Mouse (Mus musculus) left cerebral cortex, adult 18-20 months (tissue): Measurements from ENCODE around the gene Rft1. TPM values are rescaled to one million over a fixed set of nuclear protein-coding genes. Genes with fewer than 3 reads are reported as not detected.

ENCODE experiments used
- DNase-seq, 2 experiments: peaks; one replicate each; pipeline ENCODE4 v3.0.0; 2021 to 2022; ENCODE audit warnings: low spot score in 2 of 2, mixed read lengths in 1 of 2
- long read RNA-seq, 2 experiments: library from polyadenylated mRNA; stranded (forward); transcript quantifications; one replicate each; pipeline ENCODE4 v2.0.0; 2021
- total RNA-seq, 2 experiments: library from RNA; stranded (reverse); gene quantifications; 2 replicates each; pipeline ENCODE4 v1.2.3; 2021

Gene Rft1
- 10 to 100 TPM; 10.0 to 10.4 TPM for total RNA-seq
- long read RNA-seq, experiment 1, transcript Rft1-201 (13 exons, 2,387 nt): major isoform, 9 of 12 reads
- long read RNA-seq, experiment 1, partial matches to known transcripts: 2 of 12 reads
- long read RNA-seq, experiment 1, other reads (novel, unspliced or antisense): 1 of 12 reads
- long read RNA-seq, experiment 2, transcript Rft1-201 (13 exons, 2,387 nt): major isoform, 11 of 14 reads
- long read RNA-seq, experiment 2, partial matches to known transcripts: 0 of 14 reads
- long read RNA-seq, experiment 2, other reads (novel, unspliced or antisense): 3 of 14 reads

- DNase-seq: peak; percentile 98 to 99
Observed at GRCm38 (mm10) chr14:30653943-30654659, at the start of gene Rft1. Gene Rft1 (plus strand): TSS chr14:30654360.

GRCm38 (mm10) chr14:30606817-30607216 is 47.3 kb upstream of the Rft1 start:
- no peak for DNase-seq

- no peak for DNase-seq
Observed at GRCm38 (mm10) chr14:30607696-30608095, 46.5 kb upstream of the Rft1 start.

- no peak for DNase-seq
Observed at GRCm38 (mm10) chr14:30608176-30608575, 46.0 kb upstream of the Rft1 start.

- DNase-seq: no peak
Observed at GRCm38 (mm10) chr14:30609499-30609898, 44.7 kb upstream of the Rft1 start.

- no peak for DNase-seq
Observed at GRCm38 (mm10) chr14:30610304-30610703, 43.9 kb upstream of the Rft1 start.

GRCm38 (mm10) chr14:30610940-30611339 is 43.2 kb upstream of the Rft1 start:
- DNase-seq: no peak

- peak; percentile 53 to 81 for DNase-seq
Observed at GRCm38 (mm10) chr14:30612523-30612922, 41.6 kb upstream of the Rft1 start.

GRCm38 (mm10) chr14:30612962-30613715 is 41.0 kb upstream of the Rft1 start:
- no peak for DNase-seq

- no peak for DNase-seq
Observed at GRCm38 (mm10) chr14:30616751-30617150, 37.4 kb upstream of the Rft1 start.

- DNase-seq: no peak
Observed at GRCm38 (mm10) chr14:30618746-30619275, 35.3 kb upstream of the Rft1 start.

GRCm38 (mm10) chr14:30619982-30620578 is 34.1 kb upstream of the Rft1 start:
- no peak for DNase-seq

GRCm38 (mm10) chr14:30622130-30622529 is 32.0 kb upstream of the Rft1 start:
- DNase-seq: no peak

- DNase-seq: no peak
Observed at GRCm38 (mm10) chr14:30622556-30622955, 31.6 kb upstream of the Rft1 start.

GRCm38 (mm10) chr14:30624277-30624721 is 29.9 kb upstream of the Rft1 start:
- DNase-seq: no peak

GRCm38 (mm10) chr14:30625131-30625807 is 28.9 kb upstream of the Rft1 start:
- DNase-seq: peak in 1 of 2 experiments; percentile 7

- DNase-seq: peak; percentile 10 to 35
Observed at GRCm38 (mm10) chr14:30625856-30626726, 28.1 kb upstream of the Rft1 start, which contains the start of gene Prkcd. Gene Prkcd (minus strand): TSS chr14:30626210.

- DNase-seq: no peak
Observed at GRCm38 (mm10) chr14:30626756-30627742, 27.1 kb upstream of the Rft1 start.
